Mouse (Mus musculus) MEL (cell line): ENCODE results near the gene Rnf115. TPM values are rescaled to one million over a fixed set of nuclear protein-coding genes. Genes with fewer than 3 reads are reported as not detected.

Source experiments
- DNase-seq: peaks from one replicate; pipeline ENCODE4 v3.0.0; 2011; ENCODE audit warnings: low read depth, low spot score
- H3K27ac ChIP-seq: 2 replicates; pipeline ENCODE4 v1.5.1; 2012; ENCODE audit warnings: low read depth, mild to moderate bottlenecking, control low read depth, low read length, moderate library complexity; ENCODE audit not compliant: control insufficient read depth
- H3K27me3 ChIP-seq, 2 experiments: fragments of 150-350 bp in 1 of 2; sonication (generic) in 1 of 2; 2 replicates each; pipeline ENCODE4 v1.6.1; 2012; ENCODE audit warnings: low read length in 2 of 2, mild to moderate bottlenecking in 2 of 2, improper control_type of control experiment in 1 of 2, moderate library complexity in 1 of 2; ENCODE audit not compliant: insufficient read depth in 2 of 2, control insufficient read depth in 1 of 2
- H3K36me3 ChIP-seq, 2 experiments: 2 replicates each; pipeline ENCODE4 v1.6.1; 2012 to 2014; ENCODE audit warnings: low read length in 2 of 2, improper control_type of control experiment in 1 of 2, inconsistent platforms in 1 of 2, mild to moderate bottlenecking in 1 of 2; ENCODE audit not compliant: insufficient read depth in 2 of 2, control insufficient read depth in 1 of 2
- H3K4me1 ChIP-seq, 2 experiments: fragments of 150-350 bp in 1 of 2; sonication (generic) in 1 of 2; 2 replicates each; pipeline ENCODE4 v1.6.1; 2012; ENCODE audit warnings: low read length in 2 of 2, improper control_type of control experiment in 1 of 2, mild to moderate bottlenecking in 1 of 2; ENCODE audit not compliant: insufficient read depth in 2 of 2, control insufficient read depth in 1 of 2
- H3K4me3 ChIP-seq, 2 experiments: fragments of 150-350 bp in 1 of 2; sonication (generic) in 1 of 2; 2 replicates each; pipeline ENCODE4 v1.5.1; 2012; ENCODE audit warnings: low read depth in 2 of 2, low read length in 2 of 2, mild to moderate bottlenecking in 2 of 2, moderate library complexity in 2 of 2, control low read depth in 1 of 2, improper control_type of control experiment in 1 of 2; ENCODE audit not compliant: control insufficient read depth in 1 of 2, insufficient read depth in 1 of 2
- H3K79me2 ChIP-seq: 2 replicates; pipeline ENCODE4 v1.6.1; 2012; ENCODE audit warnings: mild to moderate bottlenecking, low read length, moderate library complexity; ENCODE audit not compliant: control insufficient read depth, poor library complexity, insufficient read depth
- H3K9ac ChIP-seq: 2 replicates; pipeline ENCODE4 v1.6.1; 2012; ENCODE audit warnings: low read depth, mild to moderate bottlenecking, control low read depth, low read length, moderate library complexity; ENCODE audit not compliant: control insufficient read depth, poor library complexity, severe bottlenecking
- H3K9me3 ChIP-seq: fragments of 150-350 bp; sonication (generic); replicated peaks from 2 replicates; pipeline ENCODE4 v1.6.1; 2012; ENCODE audit warnings: mild to moderate bottlenecking, low read length, improper control_type of control experiment, moderate library complexity; ENCODE audit not compliant: insufficient read depth
- BHLHE40 ChIP-seq: IDR thresholded peaks from 2 replicates; pipeline ENCODE4 v1.6.1; 2012; ENCODE audit warnings: low read depth, mild to moderate bottlenecking, inconsistent platforms, low read length, improper control_type of control experiment, borderline replicate concordance
- CHD1 ChIP-seq: IDR thresholded peaks from 2 replicates; pipeline ENCODE4 v1.6.1; 2012; ENCODE audit warnings: low read depth, mild to moderate bottlenecking, inconsistent platforms, low read length, improper control_type of control experiment
- GATA1 ChIP-seq: IDR thresholded peaks from 2 replicates; pipeline ENCODE4 v1.6.1; 2011; ENCODE audit warnings: low read depth, low read length, improper control_type of control experiment
- JUND ChIP-seq: IDR thresholded peaks from 2 replicates; pipeline ENCODE4 v1.6.1; 2011; ENCODE audit warnings: low read depth, mild to moderate bottlenecking, improper control_type of control experiment, low read length
- MAFK ChIP-seq: IDR thresholded peaks from 2 replicates; pipeline ENCODE4 v1.6.1; 2011; ENCODE audit warnings: low read depth, mild to moderate bottlenecking, low read length, improper control_type of control experiment, borderline replicate concordance
- MAX ChIP-seq: IDR thresholded peaks from 2 replicates; pipeline ENCODE4 v1.6.1; 2011; ENCODE audit warnings: low read length, improper control_type of control experiment
- NRF1 ChIP-seq: IDR thresholded peaks from 2 replicates; pipeline ENCODE4 v1.6.1; 2014; ENCODE audit warnings: low read depth, mild to moderate bottlenecking, inconsistent platforms, low read length, improper control_type of control experiment, moderate library complexity; ENCODE audit not compliant: poor library complexity, insufficient read depth, severe bottlenecking
- SIN3A ChIP-seq: IDR thresholded peaks from 2 replicates; pipeline ENCODE4 v1.6.1; 2012; ENCODE audit warnings: low read length, improper control_type of control experiment, inconsistent platforms
- TBP ChIP-seq: IDR thresholded peaks from 2 replicates; pipeline ENCODE4 v1.8.0; 2011; ENCODE audit warnings: low read depth, low read length, improper control_type of control experiment
- ZNF384 ChIP-seq: IDR thresholded peaks from 2 replicates; pipeline ENCODE4 v1.6.1; 2012; ENCODE audit warnings: low read depth, mild to moderate bottlenecking, inconsistent platforms, low read length, improper control_type of control experiment
- polyA plus RNA-seq, 2 experiments: library from polyadenylated mRNA; stranded (reverse) in 1 of 2; unstranded in 1 of 2; fragments of >175 nt in 1 of 2; fragments of >200 nt in 1 of 2; gene quantifications; 2 replicates each; pipeline versions ENCODE4 v1.2.1 to v1.2.4; 2012; ENCODE audit warnings: low replicate concordance in 2 of 2, low read depth in 1 of 2; ENCODE audit not compliant: insufficient read length in 2 of 2, insufficient read depth in 1 of 2, missing spikeins in 1 of 2
- total RNA-seq: library from RNA; depleted of rRNA; stranded (reverse); fragments of 300-350 nt; gene quantifications from 2 replicates; pipeline ENCODE4 v1.2.3, GENCODE M21; 2012

The Rnf115 gene
- total and polyA plus RNA-seq, 3 experiments: 43.2 to 71.8 (median 66.1) TPM

GRCm38 (mm10) chr3:96735200-96735599 lies 7.7 kb downstream of the Rnf115 start:
- Histone ChIP-seq H3K79me2 (peaks cover 41% of the 10 kb centered on the region), H3K27ac (no peak overlapping the region), H3K9me3 (no peaks in the 10 kb centered on the region), H3K27me3 (no peaks in the 10 kb centered on the region), H3K9ac (no peak overlapping the region), H3K36me3 (peaks cover 0 to 16% of the 10 kb centered on the region in 2 experiments; a peak in 3 of 4 replicates), H3K4me1 (peaks cover 7 to 12% of the 10 kb centered on the region in 2 experiments; a peak in 3 of 4 replicates), H3K4me3 (no peak overlapping the region)
- TF ChIP-seq ZNF384 (no peak), CHD1 (no peak), JUND (no peak), SIN3A (no peak)
- no peak for DNase-seq

- no peak overlapping the region for H3K27ac ChIP-seq
- no peaks in the 10 kb centered on the region for H3K27me3 ChIP-seq
- H3K9ac ChIP-seq: no peak overlapping the region
- H3K9me3 ChIP-seq: no peaks in the 10 kb centered on the region
- TF ChIP-seq BHLHE40 (no peak), GATA1 (no peak), TBP (no peak), ZNF384 (no peak), NRF1 (no peak)
- TF ChIP-seq, all 39 proteins: peak for 0
- Histone ChIP-seq H3K4me1 (peaks cover 6 to 8% of the 10 kb centered on the region in 2 experiments; a peak in 2 of 4 replicates), H3K79me2 (peaks cover 28% of the 10 kb centered on the region), H3K36me3 (peaks cover 0 to 15% of the 10 kb centered on the region in 2 experiments; a peak in 3 of 4 replicates), H3K4me3 (no peak overlapping the region)
- no peak for DNase-seq
Observed at GRCm38 (mm10) chr3:96737013-96737740, 9.7 kb downstream of the Rnf115 start.

GRCm38 (mm10) chr3:96737995-96738394 lies 10.5 kb downstream of the Rnf115 start:
- Histone ChIP-seq H3K4me3 (no peak overlapping the region), H3K36me3 (peaks cover 0 to 15% of the 10 kb centered on the region in 2 experiments; a peak in 3 of 4 replicates), H3K4me1 (peaks cover 6 to 8% of the 10 kb centered on the region in 2 experiments; a peak in 2 of 4 replicates), H3K79me2 (peaks cover 22% of the 10 kb centered on the region), H3K27me3 (no peaks in the 10 kb centered on the region), H3K9ac (no peak overlapping the region), H3K9me3 (no peaks in the 10 kb centered on the region), H3K27ac (no peak overlapping the region)
- no peak for DNase-seq
- TF ChIP-seq MAFK (no peak), MAX (0 out of 2 replicates have a peak, but pooled peaks have one; percentile 13)
